Mouse (Mus musculus) ES-E14 (cell line): ENCODE measurements around the gene Snx33. TPM values are rescaled to one million over a fixed set of nuclear protein-coding genes. Genes with fewer than 3 reads are reported as not detected.

Experiments
- DNase-seq: peaks from one replicate; pipeline ENCODE4 v3.0.0-alpha.2; 2013; ENCODE audit warnings: low read depth, low spot score
- H3K27ac ChIP-seq: 2 replicates; pipeline ENCODE4 v1.5.1; 2012; ENCODE audit warnings: low read depth, mild to moderate bottlenecking, low read length, moderate library complexity, mixed read lengths; ENCODE audit not compliant: poor library complexity, insufficient read depth, severe bottlenecking
- H3K36me3 ChIP-seq: 2 replicates; pipeline ENCODE4 v1.6.1; 2012; ENCODE audit warnings: mild to moderate bottlenecking, low read length, moderate library complexity, mixed read lengths; ENCODE audit not compliant: control insufficient read depth, poor library complexity, insufficient read depth, severe bottlenecking
- H3K4me1 ChIP-seq, 2 experiments: fragments of 150-350 bp in 1 of 2; sonication (generic) in 1 of 2; 2 replicates each; pipeline ENCODE4 v1.6.1; 2012; ENCODE audit warnings: low read length in 2 of 2, mild to moderate bottlenecking in 1 of 2, mixed read lengths in 1 of 2; ENCODE audit not compliant: control insufficient read depth in 2 of 2, insufficient read depth in 2 of 2, poor library complexity in 1 of 2
- H3K4me3 ChIP-seq, 2 experiments: fragments of 150-350 bp in 1 of 2; sonication (generic) in 1 of 2; 2 replicates each; pipeline ENCODE4 v1.5.1; 2012; ENCODE audit warnings: low read length in 2 of 2, low read depth in 1 of 2, mild to moderate bottlenecking in 1 of 2, mixed read lengths in 1 of 2; ENCODE audit not compliant: insufficient read depth in 1 of 2, poor library complexity in 1 of 2, severe bottlenecking in 1 of 2
- H3K9ac ChIP-seq: 2 replicates; pipeline ENCODE4 v1.6.1; 2012; ENCODE audit warnings: low read depth, mild to moderate bottlenecking, low read length, mixed read lengths; ENCODE audit not compliant: poor library complexity, insufficient read depth, severe bottlenecking
- H3K9me3 ChIP-seq: fragments of 150-350 bp; sonication (generic); 2 replicates; pipeline ENCODE4 v1.6.1; 2012; ENCODE audit warnings: low read depth, mild to moderate bottlenecking, low read length; ENCODE audit not compliant: control insufficient read depth, insufficient read depth
- CHD2 ChIP-seq: IDR thresholded peaks from 2 replicates; pipeline ENCODE4 v1.6.1; 2014; ENCODE audit warnings: mild to moderate bottlenecking, low read depth, low read length, inconsistent platforms
- HCFC1 ChIP-seq: IDR thresholded peaks from 2 replicates; pipeline ENCODE4 v1.6.1; 2012; ENCODE audit warnings: low read length, inconsistent platforms, borderline replicate concordance; ENCODE audit not compliant: insufficient read depth
- MAFK ChIP-seq: IDR thresholded peaks from 2 replicates; pipeline ENCODE4 v1.6.1; 2014; ENCODE audit warnings: mild to moderate bottlenecking, low read depth, low read length, inconsistent platforms; ENCODE audit not compliant: insufficient read depth
- ZC3H11A ChIP-seq: IDR thresholded peaks from 2 replicates; pipeline ENCODE4 v1.6.1; 2012; ENCODE audit warnings: low read depth, mild to moderate bottlenecking, inconsistent platforms, low read length, borderline replicate concordance
- ZNF384 ChIP-seq: IDR thresholded peaks from 2 replicates; pipeline ENCODE4 v1.6.1; 2012; ENCODE audit warnings: low read depth, low read length, inconsistent platforms
- in situ Hi-C, 2 experiments: fragments of 600-800 bp; cut with MboI; formaldehyde crosslinking; loops; one replicate each; pipeline ENCODE4 v1.15.1; 2025; ENCODE audit warnings: low sequenced_read_pairs in 2 of 2, inconsistent platforms in 1 of 2; ENCODE audit not compliant: unreplicated experiment in 2 of 2
- total RNA-seq: library from RNA; depleted of rRNA; stranded (reverse); fragments of 300-350 nt; gene quantifications from 2 replicates; pipeline ENCODE4 v1.2.3, GENCODE M21; 2012

The Snx33 gene
- total RNA-seq, 1 experiment, result 4.1 TPM

DNA sequence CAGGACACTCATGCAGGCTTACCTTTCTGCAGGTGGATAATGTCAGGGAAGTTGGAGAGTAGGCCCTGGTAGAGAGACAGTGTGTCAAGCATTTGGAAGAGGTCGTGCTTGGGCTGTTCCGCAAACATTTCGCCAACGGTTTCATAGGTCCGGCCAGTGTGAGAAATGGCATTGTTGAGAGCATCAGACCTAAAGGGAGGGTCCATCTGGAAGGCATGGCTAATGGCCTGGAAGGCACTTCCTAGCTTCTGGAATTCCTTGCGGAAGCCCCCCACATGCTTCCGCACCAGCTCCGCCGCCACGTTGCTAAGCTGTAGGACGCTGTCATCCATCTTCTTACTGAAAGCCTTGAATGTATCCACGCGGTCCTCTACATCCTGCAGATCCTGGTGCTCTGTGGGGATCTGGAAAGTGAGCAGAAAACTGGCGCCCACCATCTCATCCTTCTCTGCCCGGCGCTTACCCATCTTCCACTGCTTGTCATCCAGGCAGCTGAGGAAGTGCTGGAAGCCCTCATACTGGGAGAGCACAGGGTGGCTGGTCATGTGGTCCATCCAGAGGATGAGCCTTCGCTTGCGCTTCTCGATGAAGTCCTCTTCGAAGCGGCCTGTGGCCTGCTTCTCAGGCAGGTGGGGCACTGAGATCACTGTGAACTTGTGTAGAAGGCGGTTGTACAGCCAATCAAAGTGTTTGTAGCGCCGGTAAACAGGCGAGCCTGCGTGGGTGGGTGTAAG, 2.7 kb downstream of the Snx33 start:
- Histone ChIP-seq H3K4me3 (no peak overlapping the region), H3K9me3 (no peaks in the 10 kb centered on the region), H3K36me3 (no peaks in the 10 kb centered on the region), H3K27ac (no peak overlapping the region), H3K9ac (no peak overlapping the region), H3K4me1 (peaks cover 3 to 9% of the 10 kb centered on the region in 2 experiments; a peak in 2 of 4 replicates)
- TF ChIP-seq ZNF384, result no peak
- no peak for TF ChIP-seq ZC3H11A
- no peak for TF ChIP-seq HCFC1
- no peak for TF ChIP-seq MAFK
- no peak for TF ChIP-seq CHD2
- no peak for DNase-seq
- in situ Hi-C loops, result no loop called here

- in situ Hi-C loops, result no loop called here
- Histone ChIP-seq H3K27ac (no peak overlapping the region), H3K9me3 (no peaks in the 10 kb centered on the region), H3K9ac (no peak overlapping the region), H3K36me3 (no peaks in the 10 kb centered on the region), H3K4me3 (no peak overlapping the region), H3K4me1 (peaks cover 3 to 9% of the 10 kb centered on the region in 2 experiments; a peak in 2 of 4 replicates)
- no peak for DNase-seq
- TF ChIP-seq MAFK (no peak), ZNF384 (no peak), HCFC1 (no peak), CHD2 (no peak), ZC3H11A (no peak)
Observed at GRCm38 (mm10) chr9:56924651-56925027, 3.5 kb downstream of the Snx33 start.

DNA sequence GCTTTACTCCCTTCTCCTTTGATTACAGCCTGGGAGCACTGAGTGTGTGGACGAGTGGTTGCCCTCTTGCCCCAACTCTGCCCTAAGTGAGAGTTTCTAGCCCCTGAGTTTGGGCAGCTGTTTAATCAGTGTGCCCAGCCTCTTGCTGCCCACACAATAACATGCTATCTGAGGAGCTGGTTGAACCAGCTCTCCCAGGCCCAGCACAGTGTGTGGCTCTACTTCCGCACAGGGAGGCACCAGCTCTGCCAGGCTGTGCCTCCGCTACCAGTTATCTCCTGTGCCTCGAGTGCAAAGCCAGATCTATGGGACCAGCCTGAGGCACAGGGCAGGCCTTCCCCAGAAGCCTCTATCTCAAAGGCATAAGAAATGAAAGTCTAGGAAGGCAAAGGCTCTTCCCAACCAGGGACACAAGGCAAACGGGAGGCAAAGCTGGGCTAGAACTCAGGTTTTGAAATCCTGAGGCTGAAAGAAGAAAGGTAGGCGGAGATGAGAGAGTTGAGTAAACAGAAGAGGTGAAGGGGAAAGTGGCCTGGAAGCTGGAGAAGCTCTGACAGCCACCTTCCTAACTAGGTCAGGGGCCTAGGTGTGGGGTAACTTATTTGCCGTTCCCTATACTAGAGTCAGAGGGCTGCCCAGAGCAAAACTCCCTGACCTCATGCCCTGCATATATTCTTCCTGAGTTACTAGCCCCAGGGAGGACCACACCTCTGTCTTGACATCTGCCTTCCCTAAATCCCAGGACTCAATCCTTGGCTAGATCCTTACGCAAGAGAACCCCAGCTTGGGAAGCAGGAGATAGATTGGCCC, 4.1 kb downstream of the Snx33 start:
- in situ Hi-C loops, result no loop called here
- Histone ChIP-seq H3K36me3 (no peaks in the 10 kb centered on the region), H3K9me3 (no peaks in the 10 kb centered on the region), H3K4me3 (no peak overlapping the region), H3K9ac (no peak overlapping the region), H3K27ac (no peak overlapping the region), H3K4me1 (peaks cover 3 to 9% of the 10 kb centered on the region in 2 experiments; a peak in 2 of 4 replicates)
- no peak for DNase-seq
- TF ChIP-seq CHD2, result no peak
- no peak for TF ChIP-seq MAFK
- no peak for TF ChIP-seq ZNF384
- TF ChIP-seq ZC3H11A, result no peak
- no peak for TF ChIP-seq HCFC1

- Histone ChIP-seq H3K27ac (no peak overlapping the region), H3K9ac (no peak overlapping the region), H3K4me1 (peaks cover 1 to 12% of the 10 kb centered on the region in 2 experiments; a peak in 1 of 4 replicates), H3K36me3 (no peaks in the 10 kb centered on the region), H3K9me3 (no peaks in the 10 kb centered on the region), H3K4me3 (no peak overlapping the region)
- TF ChIP-seq CHD2, result no peak
- TF ChIP-seq MAFK, result no peak
- TF ChIP-seq HCFC1, result no peak
- TF ChIP-seq ZC3H11A, result no peak
- no peak for TF ChIP-seq ZNF384
- DNase-seq, result no peak
- in situ Hi-C loops, result no loop called here
Observed at GRCm38 (mm10) chr9:56922746-56923145, 5.4 kb downstream of the Snx33 start.
